Mouse (Mus musculus) left cerebral cortex, postnatal 25 days (tissue): ENCODE data around the gene Lcn6. TPM values are rescaled to one million over a fixed set of nuclear protein-coding genes. Genes with fewer than 3 reads are reported as not detected.
"Not testable (repeated sequence)": the region's sequence is repeated elsewhere in the genome, so short reads cannot be mapped to it uniquely, and the experiment has no call there.

ENCODE experiments used
- DNase-seq, 2 experiments: peaks; one replicate each; pipeline ENCODE4 v3.0.0; 2022; ENCODE audit warnings: low spot score in 2 of 2, mixed read lengths in 1 of 2
- intact Hi-C: fragments of 180-260 bp; cut with DNase I; formaldehyde crosslinking; loops from one replicate; pipeline ENCODE4 v1.15.1; 2025
- total RNA-seq, 2 experiments: library from RNA; stranded (reverse); gene quantifications; 2 replicates each; pipeline ENCODE4 v1.2.3; 2021

Gene Lcn6
- total RNA-seq, 2 experiments from 2014 or later = not detected

GRCm38 (mm10) chr2:25698696-25699095 lies 22.1 kb downstream of the Lcn6 start:
- DNase-seq = no peak
- intact Hi-C loops = loop anchor here (1.0 to 10.0 kb wide), 2 partner anchors 55 to 126 kb away; partner anchors contain the start of gene Lcn9

DNA sequence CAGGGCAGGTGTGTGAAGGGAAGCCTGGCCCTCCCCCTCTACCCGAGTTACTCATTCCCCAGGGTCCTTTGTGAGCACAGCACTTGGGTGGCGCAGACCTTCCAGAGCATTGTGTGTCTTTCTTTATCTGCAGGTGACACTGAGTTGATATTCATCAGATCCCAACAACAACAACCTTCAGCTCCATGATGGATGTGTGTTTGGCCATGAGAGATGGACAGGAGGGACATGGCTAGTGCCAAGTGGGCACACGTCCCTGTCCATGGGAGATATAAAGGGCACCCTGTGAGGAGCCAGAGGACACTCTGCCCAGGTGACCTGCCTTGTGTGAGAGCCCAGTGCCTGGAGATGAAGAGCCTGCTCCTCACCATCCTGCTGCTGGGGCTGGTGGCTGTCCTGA lies 23.2 kb downstream of the Lcn6 start, which contains the start of gene Obp2a:
Gene Obp2a (plus strand): TSS at position 301 of the 400 bp plus-strand sequence.
- intact Hi-C loops = loop anchor here (1.0 to 10.0 kb wide), 3 partner anchors 54 to 125 kb away; partner anchors contain the start of genes Fcna and Lcn9

GRCm38 (mm10) chr2:25701001-25701400 lies 24.4 kb downstream of the Lcn6 start:
- DNase-seq = no peak
- intact Hi-C loops = loop anchor here (5.0 kb wide), 1 partner anchor 74 kb away; the partner anchor contains the start of gene Fcna

More for the DNA sequence above, 23.2 kb downstream of the Lcn6 start, which contains the start of gene Obp2a:
- DNase-seq = not testable (repeated sequence)

- no peak for DNase-seq
- intact Hi-C loops = loop anchor here (5.0 kb wide), 1 partner anchor 76 kb away; the partner anchor contains the start of gene Fcna
These were observed 27.1 kb downstream of the Lcn6 start for GRCm38 (mm10) chr2:25703706-25704105.

- DNase-seq = peak; percentile 88 to 95
- intact Hi-C loops = loop anchor here (5.0 kb wide), 1 partner anchor 275 kb away; the partner anchor contains the start of gene Camsap1
These were observed 30.3 kb downstream of the Lcn6 start, which contains the start of gene Bmyc for GRCm38 (mm10) chr2:25706643-25707481. Gene Bmyc (plus strand): TSS chr2:25706739.

GRCm38 (mm10) chr2:25708121-25708520 lies 31.5 kb downstream of the Lcn6 start:
- DNase-seq = peak; percentile 22 to 57
- intact Hi-C loops = loop anchor here (5.0 kb wide), 1 partner anchor 274 kb away; the partner anchor contains the start of gene Camsap1

- intact Hi-C loops = loop anchor here (5.0 kb wide), 1 partner anchor 273 kb away; the partner anchor contains the start of gene Camsap1
- not testable (repeated sequence) for DNase-seq
These were observed 32.5 kb downstream of the Lcn6 start for GRCm38 (mm10) chr2:25709056-25709455.

GRCm38 (mm10) chr2:25709791-25710190 lies 33.2 kb downstream of the Lcn6 start:
- intact Hi-C loops = loop anchor here (5.0 kb wide), 1 partner anchor 273 kb away; the partner anchor contains the start of gene Camsap1
- DNase-seq = not testable (repeated sequence)

GRCm38 (mm10) chr2:25711641-25712040 lies 35.1 kb downstream of the Lcn6 start:
- DNase-seq, intact Hi-C loops: not testable (repeated sequence)

- intact Hi-C loops = loop anchor here (1.0 kb wide), 1 partner anchor 12 kb away; no protein-coding TSS in a partner anchor
- DNase-seq = no peak
These were observed 40.6 kb downstream of the Lcn6 start for GRCm38 (mm10) chr2:25717222-25717621.

Other genes starting within 250 kb of the Lcn6 start
- gene Abca2, start 248.1 kb upstream of the Lcn6 start, total RNA-seq = 100 to 1,000 TPM; 154 to 165 TPM
- gene Clic3, start 219.9 kb upstream of the Lcn6 start, total RNA-seq = under 1 TPM in 1 of 2 experiments, not detected in 1; 0.69 TPM
- gene Paxx, start 215.7 kb upstream of the Lcn6 start, total RNA-seq = 10 to 100 TPM; 68.6 to 81.0 TPM
- gene Ptgds, start 206.7 kb upstream of the Lcn6 start, total RNA-seq = 1,000 to 10,000 TPM; 1,926 to 2,241 TPM
- not detected for gene Lcn12, start 182.9 kb upstream of the Lcn6 start, total RNA-seq
- 100 to 1,000 TPM; 112 to 127 TPM for gene Fbxw5, start 176.0 kb upstream of the Lcn6 start, total RNA-seq
- 1 to 10 TPM; 1.1 to 1.7 TPM for gene C8g, start 175.1 kb upstream of the Lcn6 start, total RNA-seq
- 10 to 100 TPM in 1 of 2 experiments, 1 to 10 TPM in 1; 9.6 to 10.4 TPM for gene Traf2, start 129.8 kb upstream of the Lcn6 start, total RNA-seq
- 100 to 1,000 TPM; 202 to 214 TPM for gene Edf1, start 118.9 kb upstream of the Lcn6 start, total RNA-seq
- gene Mamdc4, start 101.9 kb upstream of the Lcn6 start, total RNA-seq = 1 to 10 TPM in 1 of 2 experiments, under 1 TPM in 1; 0.69 to 2.1 TPM
- 10 to 100 TPM; 73.8 to 74.3 TPM for gene Phpt1, start 101.6 kb upstream of the Lcn6 start, total RNA-seq
- gene Ajm1, start 95.0 kb upstream of the Lcn6 start, total RNA-seq = 100 to 1,000 TPM; 109 to 120 TPM
- gene Rabl6, start 68.3 kb upstream of the Lcn6 start, total RNA-seq = 100 to 1,000 TPM; 136 to 152 TPM
- gene Ccdc183, start 59.1 kb upstream of the Lcn6 start, total RNA-seq = not detected
- gene Tmem141, start 54.8 kb upstream of the Lcn6 start, total RNA-seq = 10 to 100 TPM; 26.7 to 27.7 TPM
- gene Fcna, start 48.8 kb upstream of the Lcn6 start, total RNA-seq = under 1 TPM; 0.44 to 0.55 TPM
- gene Lcn8, start 23.7 kb upstream of the Lcn6 start, total RNA-seq = not detected
- gene Lcn5, start 18.8 kb upstream of the Lcn6 start, total RNA-seq = not detected
- not detected for gene Lcn10, start 5.9 kb downstream of the Lcn6 start, total RNA-seq
- gene Obp2a, start 23.3 kb downstream of the Lcn6 start, total RNA-seq = not detected
- gene Bmyc, start 30.0 kb downstream of the Lcn6 start, total RNA-seq = 10 to 100 TPM; 85.6 to 89.4 TPM
- gene Obp2b, start 60.2 kb downstream of the Lcn6 start, total RNA-seq = not detected
- gene Lcn3, start 88.8 kb downstream of the Lcn6 start, total RNA-seq = not detected
- gene Lcn11, start 100.2 kb downstream of the Lcn6 start, total RNA-seq = not detected
- gene Gm13539, start 105.5 kb downstream of the Lcn6 start, total RNA-seq = not detected
- not detected for gene Glt6d1, start 139.1 kb downstream of the Lcn6 start, total RNA-seq
- not detected for gene Lcn9, start 146.4 kb downstream of the Lcn6 start, total RNA-seq
- not detected for gene Sohlh1, start 170.5 kb downstream of the Lcn6 start, total RNA-seq
- 100 to 1,000 TPM; 111 to 130 TPM for gene Kcnt1, start 186.9 kb downstream of the Lcn6 start, total RNA-seq